Mouse (Mus musculus): Measurements from ENCODE around the gene Dtx2.
"Not testable (repeated sequence)": the region's sequence is repeated elsewhere in the genome, so short reads cannot be mapped to it uniquely, and the experiment has no call there.

Gene Dtx2

GRCm38 (mm10) chr5:136066404-136067148 is 72.0 kb downstream of the Dtx2 start:
- DNase-seq = not testable (repeated sequence)

DNA sequence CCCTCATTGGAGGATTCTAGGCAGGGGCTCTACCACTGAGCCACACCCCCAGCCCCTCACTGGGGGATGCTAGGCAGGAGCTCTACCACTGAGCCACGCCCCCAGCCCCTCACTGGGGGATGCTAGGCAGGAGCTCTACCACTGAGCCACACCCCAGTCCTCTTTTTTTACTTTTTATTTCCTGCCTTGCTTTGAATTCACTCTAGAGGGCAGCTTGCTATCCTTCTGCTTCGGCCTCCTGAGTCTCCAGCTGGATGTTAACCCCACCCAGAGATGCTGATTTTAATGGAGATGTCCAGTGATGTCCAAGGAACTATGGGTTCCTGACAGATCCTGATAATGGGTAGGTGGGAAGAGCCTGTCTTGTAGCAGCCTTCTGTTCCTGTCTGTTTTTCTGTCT is 74.8 kb downstream of the Dtx2 start:
- no peak for DNase-seq

DNA sequence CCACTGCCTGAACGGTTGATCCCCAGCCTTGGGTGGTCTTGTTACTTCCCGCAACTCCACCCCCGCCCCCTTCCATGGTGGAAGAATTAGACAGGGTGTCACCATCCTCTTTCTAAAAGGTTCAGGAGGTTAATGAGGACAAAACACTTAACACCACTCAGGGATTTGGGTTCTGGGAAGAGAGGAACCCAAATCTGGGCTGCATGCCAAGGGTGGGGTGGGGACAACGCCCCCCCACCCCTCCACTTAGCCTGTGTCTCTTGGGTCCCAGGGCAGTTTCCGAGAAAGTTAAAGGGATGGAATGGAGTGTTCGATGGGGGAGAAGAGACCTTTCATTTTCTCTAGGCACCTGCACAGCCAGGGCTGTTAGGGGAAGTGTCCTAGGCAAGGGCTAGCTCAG is 78.5 kb downstream of the Dtx2 start:
- DNase-seq = no peak

- no peak for DNase-seq
Observed at GRCm38 (mm10) chr5:136073526-136073925, 78.9 kb downstream of the Dtx2 start.

- no peak for DNase-seq
Observed at GRCm38 (mm10) chr5:136075076-136075475, 80.5 kb downstream of the Dtx2 start.

- DNase-seq = no peak
Observed at GRCm38 (mm10) chr5:136076284-136076683, 81.7 kb downstream of the Dtx2 start.

GRCm38 (mm10) chr5:136077001-136077550 is 82.5 kb downstream of the Dtx2 start:
- peak; percentile 36 for DNase-seq

GRCm38 (mm10) chr5:136078136-136078535 is 83.5 kb downstream of the Dtx2 start:
- no peak for DNase-seq

- DNase-seq = no peak
Observed at GRCm38 (mm10) chr5:136082345-136082744, 87.7 kb downstream of the Dtx2 start.
